Mouse (Mus musculus) right cerebral cortex, postnatal 36 days (tissue): ENCODE data around the gene Gm4969.
A peak's percentile ranks its signal among the peaks of the same experiment; 100 is the strongest.

Source experiments
- DNase-seq, 2 experiments: peaks; one replicate each; pipeline ENCODE4 v3.0.0; 2022; ENCODE audit warnings: low spot score in 2 of 2, mixed read lengths in 1 of 2

Gene Gm4969

GRCm38 (mm10) chr7:19136673-19137334 is 18.6 kb upstream of the Gm4969 start:
- DNase-seq, result peak; percentile 72 to 75

- DNase-seq, result no peak
These were observed 18.0 kb upstream of the Gm4969 start for GRCm38 (mm10) chr7:19136168-19136567.

GRCm38 (mm10) chr7:19131324-19131848 is 13.2 kb upstream of the Gm4969 start:
- DNase-seq, result peak; percentile 96 to 98

GRCm38 (mm10) chr7:19130657-19131056 is 12.5 kb upstream of the Gm4969 start:
- no peak for DNase-seq

- no peak for DNase-seq
These were observed 11.2 kb upstream of the Gm4969 start for GRCm38 (mm10) chr7:19129396-19129795.

- no peak for DNase-seq
These were observed 9.6 kb upstream of the Gm4969 start for GRCm38 (mm10) chr7:19127744-19128143.

GRCm38 (mm10) chr7:19124713-19125112 is 6.5 kb upstream of the Gm4969 start:
- no peak for DNase-seq

GRCm38 (mm10) chr7:19121686-19122085 is 3.5 kb upstream of the Gm4969 start:
- no peak for DNase-seq

GRCm38 (mm10) chr7:19119631-19120429 is 1.7 kb upstream of the Gm4969 start, which contains the start of gene Fbxo46:
Fbxo46 (plus strand) TSS chr7:19119859.
- DNase-seq, result peak; percentile 91 to 95

GRCm38 (mm10) chr7:19119083-19119482 is 915 bp upstream of the Gm4969 start:
- DNase-seq, result no peak

- DNase-seq, result no peak
These were observed 8.6 kb downstream of the Gm4969 start for GRCm38 (mm10) chr7:19109565-19109964.

- DNase-seq, result no peak
These were observed 10.7 kb downstream of the Gm4969 start for GRCm38 (mm10) chr7:19107436-19107835.

- no peak for DNase-seq
These were observed 13.7 kb downstream of the Gm4969 start for GRCm38 (mm10) chr7:19104486-19104885.

GRCm38 (mm10) chr7:19103741-19104140 is 14.4 kb downstream of the Gm4969 start:
- no peak for DNase-seq

- DNase-seq, result no peak
These were observed 17.9 kb downstream of the Gm4969 start for GRCm38 (mm10) chr7:19100290-19100689.

GRCm38 (mm10) chr7:19098811-19099210 is 19.4 kb downstream of the Gm4969 start:
- no peak for DNase-seq

GRCm38 (mm10) chr7:19097863-19098262 is 20.3 kb downstream of the Gm4969 start:
- no peak for DNase-seq

- DNase-seq, result no peak
These were observed 21.0 kb downstream of the Gm4969 start for GRCm38 (mm10) chr7:19097217-19097616.

- DNase-seq, result no peak
These were observed 21.7 kb downstream of the Gm4969 start for GRCm38 (mm10) chr7:19096421-19096976.

- no peak for DNase-seq
These were observed 22.4 kb downstream of the Gm4969 start for GRCm38 (mm10) chr7:19095751-19096110.

- no peak for DNase-seq
These were observed 23.1 kb downstream of the Gm4969 start for GRCm38 (mm10) chr7:19094826-19095750.

- DNase-seq, result no peak
These were observed 23.7 kb downstream of the Gm4969 start, which contains the start of gene Six5 for GRCm38 (mm10) chr7:19094471-19094825. Six5 (plus strand) TSS chr7:19094594.
